Mouse (Mus musculus): ENCODE measurements around the gene Tmem251. TPM values are rescaled to one million over a fixed set of nuclear protein-coding genes. Genes with fewer than 3 reads are reported as not detected.
A peak's percentile ranks its signal among the peaks of the same experiment; 100 is the strongest.

Gene Tmem251
- polyA plus RNA-seq (2015; fragmentation: Nextera tagmentation; extraction: Ambion mirVana) = 11.0 and 11.9 TPM in 2 replicates

DNA sequence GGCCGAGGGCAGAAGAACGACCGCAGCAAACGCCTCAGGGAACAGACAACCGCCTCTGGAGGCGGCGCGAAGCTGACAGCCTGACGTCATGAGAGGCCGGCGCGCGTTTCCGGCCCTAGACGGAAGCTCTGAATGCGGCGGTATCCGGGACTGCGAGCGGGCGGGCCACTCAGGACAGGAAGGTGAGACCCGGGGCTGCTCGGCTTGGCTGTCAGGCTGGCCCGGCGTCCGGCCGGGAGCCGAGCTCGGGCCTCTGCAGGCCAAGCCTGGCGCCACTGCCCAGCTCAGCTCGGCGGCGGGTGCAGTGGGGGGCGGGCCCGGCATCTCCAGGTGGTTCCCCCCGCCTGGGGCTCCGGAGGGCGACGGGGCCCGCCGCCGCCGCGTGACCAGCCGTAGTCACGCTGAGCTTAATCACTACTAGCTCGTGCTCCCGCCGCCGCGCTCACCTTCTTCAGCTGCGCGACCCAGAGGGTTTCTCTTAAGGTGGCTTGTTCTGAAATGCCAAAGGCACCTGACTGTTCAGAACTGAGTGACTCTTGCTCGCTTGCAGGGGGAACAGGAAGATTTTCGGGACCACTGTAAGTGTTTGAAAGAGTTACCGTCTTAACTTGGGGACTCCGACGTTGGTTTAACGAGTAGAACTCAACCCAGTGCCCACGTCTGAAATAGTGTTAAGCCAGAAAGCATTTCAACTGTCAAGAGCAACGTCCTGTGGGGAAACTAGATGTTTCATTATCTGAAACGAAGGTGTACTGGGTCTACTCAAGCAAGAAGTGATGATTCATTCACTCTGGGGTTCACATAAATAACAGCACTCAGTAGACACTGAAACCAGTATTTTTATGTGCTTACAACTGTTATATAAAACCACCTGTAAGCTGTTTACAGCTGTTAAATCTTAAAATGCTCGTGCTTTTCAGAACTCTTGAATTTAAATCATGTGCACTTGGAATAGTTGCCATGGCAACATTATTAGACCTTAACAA is at the start of gene Tmem251, which contains the start of gene Moap1:
Tmem251 (plus strand) TSS at position 174 of the 986 bp plus-strand sequence.
Moap1 (minus strand) TSS at position 73 of the 986 bp plus-strand sequence.
- Histone ChIP-seq H3K4me3 (replicated peaks; ENCODE audit: low read length) (peak within 1 kb of the TSS; percentile 83), H3K36me3 (ENCODE audit: control insufficient read depth, insufficient read depth) (peaks cover 2% of the 10 kb centered on the region; the same call in 1 of the 2 replicates), H3K9me3 (ENCODE audit: control insufficient read depth, low read length) (no peaks in the 10 kb centered on the region), H3K4me2 (ENCODE audit: low read length) (peak within 1 kb of the TSS; percentile 74), H3K4me1 (replicated peaks; ENCODE audit: control insufficient read depth, insufficient read depth, low read length) (peaks cover 21% of the 10 kb centered on the region), H3K9ac (replicated peaks; ENCODE audit: low read depth, low read length) (peak within 1 kb of the TSS; percentile 76), H3K27me3 (replicated peaks; ENCODE audit: control insufficient read depth, insufficient read depth, low read length) (no peaks in the 10 kb centered on the region), H3K27ac (ENCODE audit: low read length) (peak within 1 kb of the TSS; percentile 90)
- under 1% methylated on average over 61 of the region's 63 CpGs for WGBS
- peak; percentile 98 for ATAC-seq

- H3K27ac ChIP-seq (ENCODE audit: low read length) = no peak overlapping the region
- 57% methylated on average over 18 of the region's 18 CpGs for WGBS
- no peaks in the 10 kb centered on the region for H3K36me3 ChIP-seq (ENCODE audit: control insufficient read depth, insufficient read depth)
- H3K9me3 ChIP-seq (ENCODE audit: control insufficient read depth, low read length) = no peaks in the 10 kb centered on the region
- H3K27me3 ChIP-seq (replicated peaks; ENCODE audit: control insufficient read depth, insufficient read depth, low read length) = no peaks in the 10 kb centered on the region
- ATAC-seq = no peak; the same call in 1 of the 2 replicates
- no peak overlapping the region for H3K4me3 ChIP-seq (replicated peaks; ENCODE audit: low read length)
- H3K4me2 ChIP-seq (ENCODE audit: low read length) = no peak overlapping the region
- H3K4me1 ChIP-seq (replicated peaks; ENCODE audit: control insufficient read depth, insufficient read depth, low read length) = peaks cover 54% of the 10 kb centered on the region
- no peak overlapping the region for H3K9ac ChIP-seq (replicated peaks; ENCODE audit: low read depth, low read length)
These were observed 48.0 kb upstream of the Tmem251 start for GRCm38 (mm10) chr12:102695369-102696239.

GRCm38 (mm10) chr12:102696635-102697354 is 46.8 kb upstream of the Tmem251 start:
- Histone ChIP-seq H3K27me3 (replicated peaks; ENCODE audit: control insufficient read depth, insufficient read depth, low read length) (no peaks in the 10 kb centered on the region), H3K27ac (ENCODE audit: low read length) (no peak overlapping the region), H3K4me1 (replicated peaks; ENCODE audit: control insufficient read depth, insufficient read depth, low read length) (peaks cover 61% of the 10 kb centered on the region), H3K4me3 (replicated peaks; ENCODE audit: low read length) (no peak overlapping the region), H3K9me3 (ENCODE audit: control insufficient read depth, low read length) (no peaks in the 10 kb centered on the region), H3K9ac (replicated peaks; ENCODE audit: low read depth, low read length) (no peak overlapping the region), H3K4me2 (ENCODE audit: low read length) (no peak overlapping the region), H3K36me3 (ENCODE audit: control insufficient read depth, insufficient read depth) (no peaks in the 10 kb centered on the region)
- no peak for ATAC-seq
- 82% methylated on average over 14 of the region's 14 CpGs for WGBS

GRCm38 (mm10) chr12:102697381-102697780 is 46.2 kb upstream of the Tmem251 start:
- 73% methylated on average over 7 of the region's 7 CpGs for WGBS
- Histone ChIP-seq H3K36me3 (ENCODE audit: control insufficient read depth, insufficient read depth) (no peaks in the 10 kb centered on the region), H3K9ac (replicated peaks; ENCODE audit: low read depth, low read length) (0 out of 2 replicates have a peak overlapping the region, but pooled peaks have one; percentile 25), H3K4me3 (replicated peaks; ENCODE audit: low read length) (no peak overlapping the region), H3K4me1 (replicated peaks; ENCODE audit: control insufficient read depth, insufficient read depth, low read length) (peaks cover 63% of the 10 kb centered on the region), H3K9me3 (ENCODE audit: control insufficient read depth, low read length) (no peaks in the 10 kb centered on the region), H3K4me2 (ENCODE audit: low read length) (no peak overlapping the region), H3K27me3 (replicated peaks; ENCODE audit: control insufficient read depth, insufficient read depth, low read length) (no peaks in the 10 kb centered on the region), H3K27ac (ENCODE audit: low read length) (peak overlapping the region; percentile 10; the same call in 1 of the 2 replicates)
- ATAC-seq = no peak

DNA sequence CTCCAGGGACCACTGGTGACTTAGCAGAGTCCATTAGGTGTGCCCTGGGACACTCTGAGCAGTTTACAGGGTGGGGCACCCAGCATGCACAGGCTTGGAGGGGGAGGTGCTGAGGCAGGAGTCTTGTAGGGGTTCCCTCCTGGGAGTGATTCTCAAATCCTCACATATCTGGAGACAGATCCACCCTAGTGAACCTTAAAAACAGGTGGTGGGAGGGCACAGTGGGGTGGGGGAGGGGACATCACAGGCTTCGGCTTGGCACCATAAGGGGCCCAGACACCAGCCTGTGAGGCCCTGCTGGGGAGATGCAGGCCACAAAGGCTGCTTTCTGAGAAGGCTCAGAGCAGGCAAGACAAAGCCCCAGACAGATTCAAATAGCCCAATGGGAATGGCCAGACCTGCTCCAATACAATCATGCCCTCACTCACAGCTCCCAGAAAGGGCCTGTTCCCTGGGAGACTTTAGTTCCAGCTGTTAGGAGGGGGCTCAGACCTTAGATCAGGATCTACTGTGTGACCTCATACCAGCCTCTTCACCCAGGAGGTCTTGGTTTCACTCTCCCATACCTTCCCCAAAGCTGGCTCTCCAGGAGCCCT is 45.4 kb upstream of the Tmem251 start:
- no peaks in the 10 kb centered on the region for H3K36me3 ChIP-seq (ENCODE audit: control insufficient read depth, insufficient read depth)
- peaks cover 71% of the 10 kb centered on the region for H3K4me1 ChIP-seq (replicated peaks; ENCODE audit: control insufficient read depth, insufficient read depth, low read length)
- WGBS = 20% methylated on average over 1 of the region's 1 CpGs
- no peaks in the 10 kb centered on the region for H3K27me3 ChIP-seq (replicated peaks; ENCODE audit: control insufficient read depth, insufficient read depth, low read length)
- no peak overlapping the region; the same call in 1 of the 2 replicates for H3K4me2 ChIP-seq (ENCODE audit: low read length)
- peak; percentile 31 for ATAC-seq
- H3K9me3 ChIP-seq (ENCODE audit: control insufficient read depth, low read length) = no peaks in the 10 kb centered on the region
- H3K9ac ChIP-seq (replicated peaks; ENCODE audit: low read depth, low read length) = peak overlapping the region; percentile 31
- peak overlapping the region; percentile 31 for H3K27ac ChIP-seq (ENCODE audit: low read length)
- H3K4me3 ChIP-seq (replicated peaks; ENCODE audit: low read length) = no peak overlapping the region

- Histone ChIP-seq H3K4me1 (replicated peaks; ENCODE audit: control insufficient read depth, insufficient read depth, low read length) (peaks cover 81% of the 10 kb centered on the region), H3K4me2 (ENCODE audit: low read length) (no peak overlapping the region), H3K9me3 (ENCODE audit: control insufficient read depth, low read length) (no peaks in the 10 kb centered on the region), H3K36me3 (ENCODE audit: control insufficient read depth, insufficient read depth) (no peaks in the 10 kb centered on the region), H3K9ac (replicated peaks; ENCODE audit: low read depth, low read length) (no peak overlapping the region), H3K27me3 (replicated peaks; ENCODE audit: control insufficient read depth, insufficient read depth, low read length) (no peaks in the 10 kb centered on the region), H3K27ac (ENCODE audit: low read length) (no peak overlapping the region), H3K4me3 (replicated peaks; ENCODE audit: low read length) (no peak overlapping the region)
- no peak for ATAC-seq
- WGBS = 17% methylated on average over 1 of the region's 1 CpGs
These were observed 44.4 kb upstream of the Tmem251 start for GRCm38 (mm10) chr12:102699156-102699555.

DNA sequence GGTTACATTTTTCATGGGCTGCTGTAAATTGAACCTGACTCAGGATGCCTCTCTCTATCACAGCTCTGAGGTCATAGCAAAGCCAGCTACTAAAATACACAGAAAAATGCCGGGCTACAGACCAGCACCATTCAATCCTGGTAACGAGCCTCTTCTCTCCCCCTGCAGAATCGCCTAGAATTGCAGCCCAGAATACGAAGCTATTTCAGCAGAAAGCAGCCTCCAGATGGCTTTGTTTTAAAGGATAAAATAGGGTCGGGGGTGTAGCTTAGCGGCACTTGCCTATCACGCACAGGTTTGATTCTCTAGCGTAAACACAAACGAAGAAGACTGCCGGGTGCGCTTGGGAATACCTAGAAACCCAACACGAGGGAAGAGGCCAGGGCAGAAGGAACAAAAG is 43.1 kb upstream of the Tmem251 start:
- H3K36me3 ChIP-seq (ENCODE audit: control insufficient read depth, insufficient read depth) = no peaks in the 10 kb centered on the region
- 35% methylated on average over 12 of the region's 12 CpGs for WGBS
- H3K4me3 ChIP-seq (replicated peaks; ENCODE audit: low read length) = no peak overlapping the region
- peaks cover 77% of the 10 kb centered on the region for H3K4me1 ChIP-seq (replicated peaks; ENCODE audit: control insufficient read depth, insufficient read depth, low read length)
- H3K9me3 ChIP-seq (ENCODE audit: control insufficient read depth, low read length) = no peaks in the 10 kb centered on the region
- H3K4me2 ChIP-seq (ENCODE audit: low read length) = peak overlapping the region; percentile 6; the same call in 1 of the 2 replicates
- H3K9ac ChIP-seq (replicated peaks; ENCODE audit: low read depth, low read length) = no peak overlapping the region
- no peak for ATAC-seq
- H3K27ac ChIP-seq (ENCODE audit: low read length) = peak overlapping the region; percentile 66
- no peaks in the 10 kb centered on the region for H3K27me3 ChIP-seq (replicated peaks; ENCODE audit: control insufficient read depth, insufficient read depth, low read length)

DNA sequence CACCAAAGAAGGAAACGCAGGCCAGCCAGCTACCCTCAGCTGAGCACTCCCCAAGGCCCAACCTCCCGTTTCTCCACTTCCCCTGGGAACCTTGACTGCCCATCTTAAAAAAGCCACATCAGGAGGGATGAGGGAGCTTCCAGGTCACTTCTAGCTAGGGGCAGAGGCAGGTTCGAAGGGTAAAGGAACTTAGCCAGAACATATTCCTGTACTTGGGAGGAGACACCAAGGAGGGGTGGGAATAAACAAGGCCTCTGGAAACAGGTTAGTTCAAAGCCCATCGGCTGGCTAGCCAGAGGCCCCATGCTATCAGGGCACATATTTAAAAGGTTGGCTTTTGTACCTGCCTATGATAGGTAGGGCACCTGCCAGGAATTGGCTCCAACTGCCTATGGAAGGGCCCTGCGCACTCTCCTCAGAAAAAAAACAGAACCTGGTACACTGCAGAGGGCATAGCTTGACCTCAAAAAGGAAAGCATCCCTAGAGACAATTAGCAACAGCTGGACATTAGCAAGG is 41.8 kb upstream of the Tmem251 start:
- ATAC-seq = no peak
- 93% methylated on average over 5 of the region's 5 CpGs for WGBS
- Histone ChIP-seq H3K4me2 (ENCODE audit: low read length) (peak overlapping the region; percentile 77), H3K9ac (replicated peaks; ENCODE audit: low read depth, low read length) (peak overlapping the region; percentile 22), H3K27me3 (replicated peaks; ENCODE audit: control insufficient read depth, insufficient read depth, low read length) (no peaks in the 10 kb centered on the region), H3K27ac (ENCODE audit: low read length) (no peak overlapping the region), H3K36me3 (ENCODE audit: control insufficient read depth, insufficient read depth) (no peaks in the 10 kb centered on the region), H3K4me3 (replicated peaks; ENCODE audit: low read length) (no peak overlapping the region; the same call in 1 of the 2 replicates), H3K9me3 (ENCODE audit: control insufficient read depth, low read length) (no peaks in the 10 kb centered on the region), H3K4me1 (replicated peaks; ENCODE audit: control insufficient read depth, insufficient read depth, low read length) (peaks cover 72% of the 10 kb centered on the region)
